Mouse (Mus musculus): ENCODE data around the gene Ube4a. TPM values are rescaled to one million over a fixed set of nuclear protein-coding genes. Genes with fewer than 3 reads are reported as not detected.

Gene Ube4a
- total RNA-seq (2021), result 100 to 1,000 TPM in 1 of 2 experiments, 10 to 100 TPM in 1; 92.4 to 104 TPM
- long read RNA-seq, partial matches to known transcripts, result 0 of 2 reads
- long read RNA-seq, other reads (novel, unspliced or antisense), result 1 of 2 reads

DNA sequence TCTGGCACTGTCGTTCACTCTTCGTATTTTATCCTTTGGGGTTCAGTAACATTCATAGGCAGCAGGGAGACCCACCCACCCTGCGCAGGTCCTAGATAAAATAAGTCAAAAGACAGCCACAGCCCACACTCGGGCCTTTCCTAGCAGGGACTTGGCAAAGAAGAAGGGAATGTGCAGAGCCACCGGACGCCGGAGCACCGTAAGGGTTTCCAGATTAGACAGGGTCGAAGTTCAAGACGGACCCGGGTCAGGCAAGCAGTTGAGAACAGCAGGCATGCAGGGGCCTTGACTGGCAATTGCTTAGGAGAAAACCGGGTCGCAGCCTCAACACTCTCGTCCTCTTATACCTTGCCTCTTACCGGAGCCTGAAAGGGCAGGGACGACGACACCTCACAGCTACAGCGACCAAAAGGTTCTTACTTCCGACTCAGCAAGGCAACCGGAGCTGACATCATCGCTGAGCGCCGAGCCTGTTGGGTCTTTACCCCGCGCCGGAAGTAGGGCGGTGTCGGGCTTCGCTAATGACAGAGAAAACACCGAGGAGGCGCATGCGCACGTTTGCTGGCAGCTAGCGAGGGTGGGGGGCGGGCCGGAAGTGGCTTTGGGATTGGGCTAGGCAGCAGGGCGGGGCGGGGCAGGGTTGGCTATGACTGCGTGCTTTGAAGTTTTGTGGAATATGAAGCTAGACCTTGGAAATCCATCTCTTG, at the start of gene Ube4a:
Gene Ube4a (minus strand): TSS at position 475 of the 707 bp plus-strand sequence.
- peak; percentile 99 to 100 for DNase-seq (ENCODE audit: low spot score in 2 of 2)

DNA sequence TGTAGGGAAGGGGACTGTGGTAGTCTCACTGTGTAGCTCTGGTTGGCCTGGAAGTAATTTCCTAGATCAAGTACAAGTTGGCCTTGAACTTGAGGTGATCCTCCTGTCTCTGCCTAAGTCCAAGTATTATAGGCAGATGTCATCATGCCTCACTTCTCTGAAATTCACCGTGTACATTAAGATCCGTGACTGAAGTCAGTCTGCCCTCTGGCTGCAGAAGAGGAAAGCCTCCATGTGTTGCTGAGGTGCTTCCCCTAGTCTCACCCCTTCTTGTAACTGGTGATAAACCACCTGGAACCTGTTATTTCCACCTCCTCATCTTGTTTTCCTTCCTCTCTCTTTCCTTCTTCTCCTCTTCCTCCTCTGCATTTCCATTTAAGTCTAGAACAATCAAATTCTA, 49.5 kb upstream of the Ube4a start:
- no peak for DNase-seq (ENCODE audit: low spot score in 2 of 2)

DNA sequence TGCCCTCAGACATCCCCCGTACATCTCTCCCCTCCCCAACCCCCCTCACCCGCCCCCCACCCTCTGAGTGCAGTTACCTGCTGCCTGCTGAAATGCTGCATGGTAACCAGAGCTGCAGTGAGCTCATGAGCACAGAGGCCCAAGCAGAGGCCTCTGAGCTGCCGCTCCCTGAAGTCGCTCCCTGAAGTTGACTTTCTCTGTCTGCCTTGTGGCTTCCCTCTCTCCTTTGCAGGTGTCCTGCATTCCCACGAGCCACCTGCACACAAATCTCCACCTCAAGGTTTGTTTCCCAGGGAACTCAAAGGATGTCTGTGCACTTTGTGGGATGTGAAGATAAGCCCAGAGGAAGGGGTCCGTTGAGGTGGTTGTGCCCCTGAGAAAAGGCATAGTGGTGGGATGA, 45.9 kb upstream of the Ube4a start:
- no peak for DNase-seq (ENCODE audit: low spot score in 2 of 2)

DNA sequence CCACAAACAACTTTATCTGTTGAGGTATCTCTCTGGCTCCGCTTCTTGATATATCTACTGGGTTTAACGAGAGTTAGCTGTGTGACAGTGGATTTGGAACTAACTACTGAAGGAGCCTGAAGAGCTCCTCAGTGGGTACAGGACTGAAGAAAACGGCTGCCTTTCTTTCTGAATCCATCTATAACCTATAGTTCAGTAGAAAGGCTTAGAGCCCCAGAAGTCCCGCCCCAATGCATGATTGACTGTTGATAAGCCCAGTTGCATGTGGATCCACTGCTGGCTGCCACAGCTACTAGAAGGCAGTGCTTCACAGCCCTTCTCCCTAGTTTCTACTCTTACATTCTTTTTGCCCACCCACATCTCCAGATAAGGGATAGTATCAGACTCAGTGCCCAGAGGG, 45.1 kb upstream of the Ube4a start:
- no peak for DNase-seq (ENCODE audit: low spot score in 2 of 2)

DNA sequence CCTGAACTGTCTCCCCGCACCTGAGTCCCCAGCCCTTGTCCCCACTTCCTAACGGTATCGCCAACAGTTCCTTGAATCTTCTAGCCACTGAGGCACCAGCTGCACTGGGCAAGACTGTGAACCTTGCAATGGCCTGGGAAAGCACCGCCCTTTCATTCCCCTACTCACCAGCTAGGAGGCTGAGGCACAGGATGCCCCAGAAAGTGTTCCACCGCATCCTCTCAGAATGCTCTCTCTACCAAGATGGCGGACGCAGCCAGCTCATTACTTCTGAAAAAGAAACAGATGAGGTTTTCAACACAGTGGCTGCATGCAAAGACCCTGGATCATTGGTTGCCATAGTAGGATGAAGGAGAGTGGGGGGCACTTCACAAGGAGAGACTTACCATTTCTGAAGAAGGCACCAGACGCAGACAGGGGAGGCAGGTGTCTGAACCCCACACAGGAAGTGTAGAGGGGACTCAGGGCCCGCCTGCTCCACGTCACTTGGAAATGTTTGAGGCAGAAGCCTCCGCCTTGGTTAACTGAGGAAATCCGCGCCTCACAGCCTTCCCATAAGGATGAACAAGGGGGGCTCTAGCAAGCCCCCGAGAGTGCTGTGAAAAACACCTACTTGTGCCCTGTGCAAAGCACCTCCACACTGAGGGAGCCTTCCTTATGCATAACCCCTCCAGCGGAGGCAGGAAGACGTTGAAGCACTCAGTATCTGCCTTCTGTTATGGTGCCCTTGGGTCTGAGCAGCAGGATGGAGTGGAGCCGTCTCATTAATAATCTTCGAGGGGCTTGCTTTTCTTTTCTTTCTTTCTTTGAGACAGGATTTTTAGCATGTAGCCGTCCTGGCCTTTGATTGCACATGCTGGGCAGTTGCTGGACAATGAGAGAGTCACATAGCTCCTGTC, 44.0 kb upstream of the Ube4a start, which contains the start of gene Cd3e:
Gene Cd3e (minus strand): TSS at position 448 of the 899 bp plus-strand sequence.
- no peak for DNase-seq (ENCODE audit: low spot score in 2 of 2)

DNA sequence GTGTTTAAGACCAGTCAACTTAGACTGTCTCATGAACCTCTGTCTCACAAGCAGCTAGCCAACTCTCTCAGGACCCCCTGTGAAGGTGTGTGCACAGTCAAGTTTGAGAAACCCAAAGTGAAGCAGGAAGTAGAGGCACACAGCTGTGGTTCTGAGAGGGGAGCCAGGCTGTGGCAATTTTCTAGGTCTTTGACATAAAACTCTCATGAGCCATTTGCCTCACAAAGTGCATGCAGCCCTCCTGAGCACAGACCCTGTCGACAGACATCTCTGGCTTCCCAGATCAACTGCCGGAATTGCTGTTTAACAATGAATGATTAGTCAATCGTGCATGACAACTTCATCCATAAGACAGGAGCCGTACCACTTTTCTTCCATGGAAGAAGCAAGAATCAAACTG, 42.9 kb upstream of the Ube4a start:
- no peak for DNase-seq (ENCODE audit: low spot score in 2 of 2)

DNA sequence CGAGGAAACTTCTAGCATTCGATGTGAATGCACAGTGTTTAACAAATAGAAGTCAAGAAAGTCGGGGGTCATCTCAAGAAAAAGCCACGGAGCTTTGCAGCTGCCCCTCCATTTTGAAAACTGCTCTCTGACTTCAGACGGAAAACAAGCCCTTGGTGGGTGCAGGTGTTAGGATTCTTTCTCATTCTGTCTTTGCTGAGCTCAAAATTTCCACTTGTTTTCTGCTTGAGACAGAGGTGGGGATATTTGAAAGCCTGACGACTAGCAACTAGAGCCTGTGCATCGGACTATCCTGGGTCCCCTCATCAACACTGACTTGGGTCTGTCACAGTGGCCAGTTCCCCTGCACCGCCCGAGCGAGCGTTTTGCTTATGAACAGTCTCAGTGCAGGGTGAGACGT, 42.0 kb upstream of the Ube4a start:
- no peak for DNase-seq (ENCODE audit: low spot score in 2 of 2)

DNA sequence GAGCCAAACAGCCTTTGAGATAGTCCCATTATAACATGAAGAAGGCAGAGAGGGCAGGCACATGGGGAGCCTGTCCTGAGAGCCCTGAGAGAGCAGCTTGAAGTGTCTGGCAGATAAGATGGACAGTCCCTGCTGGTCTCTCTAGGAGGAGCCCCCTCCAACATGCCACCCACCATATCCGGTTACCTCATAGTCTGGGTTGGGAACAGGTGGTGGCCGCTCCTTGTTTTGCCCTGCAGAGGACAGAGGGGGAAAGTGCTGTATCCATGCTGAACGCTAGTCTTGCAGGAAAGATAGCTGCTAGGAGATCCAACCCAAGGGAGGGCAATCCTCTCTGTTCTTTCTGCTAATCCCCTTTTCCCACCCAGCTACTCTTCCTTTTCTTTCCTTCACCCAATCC, 34.8 kb upstream of the Ube4a start:
- no peak for DNase-seq (ENCODE audit: low spot score in 2 of 2)

DNA sequence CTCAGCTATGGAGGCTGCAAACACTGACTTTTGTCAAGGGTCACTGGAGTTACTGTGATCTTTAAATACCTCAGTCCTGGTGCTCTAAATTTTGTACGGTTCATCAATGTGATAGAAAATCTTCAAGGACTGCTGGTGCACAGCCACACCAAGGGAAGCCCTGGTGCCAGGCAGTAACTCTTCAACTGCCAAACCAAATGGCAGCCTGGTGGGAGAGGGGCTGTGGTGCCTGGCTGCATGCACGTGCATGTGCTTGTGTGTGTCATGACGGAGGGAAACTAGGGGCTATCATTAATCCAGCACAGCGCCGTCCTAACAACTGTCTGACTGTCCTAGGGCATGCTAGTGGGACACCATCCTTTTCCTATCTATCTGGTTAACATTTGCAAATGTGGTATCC, 34.4 kb upstream of the Ube4a start:
- no peak for DNase-seq (ENCODE audit: low spot score in 2 of 2)

DNA sequence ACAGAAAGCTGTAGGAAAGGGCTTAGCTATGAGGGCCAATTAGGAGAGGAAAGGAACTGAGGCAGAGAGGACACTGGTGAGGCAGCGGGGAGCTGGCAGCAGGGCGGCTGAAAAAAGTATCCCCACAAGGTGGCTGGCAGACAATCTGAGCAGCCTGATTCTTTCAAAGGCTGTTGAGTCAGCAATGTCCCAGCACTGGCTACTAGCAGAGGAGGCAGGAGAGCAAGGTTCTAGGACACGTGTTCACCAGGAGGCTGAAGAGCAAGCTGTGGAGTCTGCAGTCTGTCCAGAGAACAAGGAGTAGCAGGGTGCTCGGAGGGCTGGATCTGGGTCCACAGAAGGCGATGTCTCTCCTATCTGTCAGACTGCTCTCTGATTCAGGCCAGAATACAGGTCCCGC, 33.8 kb upstream of the Ube4a start:
- peak; percentile 8 to 10 for DNase-seq (ENCODE audit: low spot score in 2 of 2)

DNA sequence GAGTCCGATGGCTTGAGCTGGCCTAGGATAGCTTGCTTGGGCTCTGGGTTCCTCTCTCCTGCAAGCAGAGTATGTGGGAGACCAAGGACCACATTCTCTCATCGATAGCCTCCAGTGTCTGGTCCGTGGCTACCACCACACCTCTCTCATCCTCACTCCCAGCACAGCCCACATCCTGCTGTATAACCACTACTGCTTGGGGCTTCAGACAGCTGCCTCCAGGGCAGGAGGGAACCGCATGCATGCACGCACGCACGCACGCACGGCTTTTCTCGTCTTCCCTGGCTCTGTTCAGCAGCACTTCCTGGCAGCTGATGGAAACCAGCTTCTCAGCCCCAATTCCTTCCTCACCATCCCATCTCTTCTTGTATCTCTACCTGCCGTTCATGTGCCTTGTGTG, 32.7 kb upstream of the Ube4a start:
- no peak for DNase-seq (ENCODE audit: low spot score in 2 of 2)

DNA sequence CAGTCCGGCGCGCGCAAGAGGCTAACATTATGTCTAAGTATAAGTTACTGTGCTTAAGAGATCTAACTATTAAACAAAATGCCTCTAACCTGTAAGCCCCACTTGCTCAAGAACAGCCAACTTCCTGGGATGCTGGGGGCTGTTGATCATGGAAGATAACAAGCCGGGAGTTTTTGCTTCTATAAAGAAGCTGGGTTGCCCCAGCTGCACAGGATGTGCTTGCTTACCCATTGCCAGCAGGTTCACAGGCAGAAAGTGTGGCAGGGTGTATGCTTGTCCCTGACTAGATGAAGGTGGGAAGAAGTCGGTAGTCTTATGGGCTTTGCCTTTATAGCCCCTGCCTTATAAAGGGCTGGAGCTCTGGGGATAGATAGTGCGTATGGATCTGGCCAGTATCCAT, 31.2 kb upstream of the Ube4a start:
- DNase-seq (ENCODE audit: low spot score in 2 of 2), result no peak

DNA sequence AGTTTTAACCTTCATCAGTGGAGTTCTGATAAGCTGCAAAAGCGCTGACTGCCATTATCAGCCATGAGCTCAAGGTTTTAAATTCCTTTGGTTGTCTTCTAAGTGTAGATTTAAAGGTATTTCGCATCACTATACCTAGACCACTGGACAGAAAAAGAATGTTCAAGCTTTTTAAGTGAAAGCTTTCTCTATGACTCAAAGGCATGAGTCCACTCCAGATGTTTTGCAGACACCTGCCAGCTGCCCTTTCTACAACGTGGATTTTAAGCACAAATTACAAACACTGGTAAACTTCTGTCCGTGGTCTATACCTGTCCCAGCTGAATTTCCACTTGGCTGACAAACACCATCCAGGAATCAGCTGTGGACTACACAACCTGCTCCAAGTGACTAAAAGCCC, 29.6 kb upstream of the Ube4a start:
- DNase-seq (ENCODE audit: low spot score in 2 of 2), result no peak

DNA sequence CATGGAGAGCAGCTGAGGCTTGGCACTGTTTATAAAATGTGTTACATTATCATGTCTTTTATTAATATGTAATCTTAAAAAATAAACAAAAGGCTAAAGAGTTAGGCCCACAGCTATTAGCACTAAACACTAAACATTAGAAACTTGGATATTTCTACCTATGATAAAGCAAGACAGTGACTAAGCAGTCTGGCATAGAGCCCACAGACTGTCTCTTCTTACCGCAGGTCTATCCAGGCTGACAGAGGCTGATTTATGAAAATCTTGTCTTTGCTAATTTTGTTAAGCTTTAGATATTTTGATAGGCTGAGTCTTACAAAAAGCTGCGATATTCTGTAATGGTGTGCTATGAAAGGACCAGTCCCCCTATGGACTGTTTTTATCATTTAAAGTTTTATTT, 27.9 kb upstream of the Ube4a start:
- DNase-seq (ENCODE audit: low spot score in 2 of 2), result no peak

DNA sequence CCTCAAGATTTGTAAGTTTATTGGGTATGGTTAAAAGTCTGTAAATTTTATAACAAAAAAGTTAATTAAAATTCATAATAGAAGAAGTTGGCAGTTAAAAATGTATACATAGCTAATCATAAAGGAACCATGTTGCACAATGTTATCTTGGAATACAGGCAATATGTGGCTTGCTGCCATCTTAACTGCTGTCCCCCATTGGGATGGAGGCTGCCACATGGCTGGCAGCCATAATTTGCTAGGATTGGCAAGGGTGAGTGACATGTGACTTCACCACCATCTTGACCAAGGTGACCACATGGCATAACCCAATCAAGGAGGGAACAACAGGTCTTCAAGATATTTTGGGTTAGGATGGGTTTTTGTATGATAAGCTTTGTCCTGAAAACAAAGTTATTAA, 26.9 kb upstream of the Ube4a start:
- no peak for DNase-seq (ENCODE audit: low spot score in 2 of 2)

DNA sequence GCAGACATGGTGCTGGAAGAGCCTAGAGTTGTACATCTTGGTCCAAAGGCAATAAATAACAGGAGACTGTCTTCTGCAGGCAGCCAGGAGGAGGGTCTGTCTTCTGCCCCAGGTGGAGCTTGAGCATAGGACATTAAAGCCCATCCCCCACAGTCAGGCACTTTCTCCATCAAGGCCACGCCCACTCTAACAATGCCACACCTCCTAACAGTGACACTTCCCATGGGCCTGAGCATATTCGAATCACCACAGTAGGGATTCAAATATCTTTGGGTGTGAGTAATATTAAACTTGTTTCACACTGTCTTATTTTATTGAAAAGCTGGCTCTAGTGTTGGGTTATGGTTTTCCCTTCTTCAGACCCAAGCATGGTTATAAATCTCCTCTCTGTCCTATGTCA, 26.4 kb upstream of the Ube4a start:
- DNase-seq (ENCODE audit: low spot score in 2 of 2), result no peak

DNA sequence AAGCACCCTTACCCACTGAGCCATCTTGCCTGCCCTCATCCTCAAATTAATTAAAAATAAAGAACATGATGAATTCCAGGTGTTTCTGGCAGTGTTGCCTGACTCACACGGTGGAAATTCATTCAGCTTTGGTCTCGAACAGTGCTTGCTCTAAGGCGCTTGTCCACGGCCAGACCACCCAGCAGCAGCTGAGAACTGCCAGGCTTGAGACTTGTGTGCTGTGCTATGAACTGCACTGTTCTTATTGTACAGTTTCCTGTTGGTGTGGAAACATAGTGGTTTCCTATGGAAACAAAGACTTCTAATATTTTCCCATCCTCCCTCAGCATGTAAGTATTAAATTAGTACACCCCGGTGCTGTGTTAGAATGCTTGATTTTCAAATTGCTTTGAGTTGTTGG, 21.6 kb upstream of the Ube4a start:
- DNase-seq (ENCODE audit: low spot score in 2 of 2), result no peak

DNA sequence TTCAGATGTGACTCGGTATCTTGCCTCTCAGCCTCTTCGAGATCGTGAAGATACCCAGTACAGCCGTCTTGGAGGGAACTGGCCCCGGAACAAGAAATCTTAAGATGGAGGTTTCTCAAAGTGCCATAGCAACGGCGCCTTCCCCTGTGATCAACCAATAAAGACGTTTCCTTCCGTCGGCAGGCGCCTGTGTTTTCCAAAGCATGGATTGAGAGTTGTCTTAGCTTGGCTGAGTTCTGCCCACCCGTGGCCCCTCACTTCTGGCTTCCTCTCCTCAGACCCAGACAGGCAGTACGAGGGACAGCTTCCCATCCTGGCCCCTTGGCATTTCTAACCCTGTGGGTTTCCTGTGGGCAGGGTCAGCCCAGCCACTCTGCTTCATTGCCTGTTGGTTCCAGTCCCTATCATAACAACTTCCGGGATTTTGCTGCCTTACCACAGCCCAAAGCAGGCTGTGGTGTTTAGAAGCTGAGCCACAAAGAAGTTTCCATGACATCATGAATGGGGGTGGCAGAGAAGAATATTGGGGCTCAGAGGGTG, 20.9 kb upstream of the Ube4a start:
- no peak for DNase-seq (ENCODE audit: low spot score in 2 of 2)

DNA sequence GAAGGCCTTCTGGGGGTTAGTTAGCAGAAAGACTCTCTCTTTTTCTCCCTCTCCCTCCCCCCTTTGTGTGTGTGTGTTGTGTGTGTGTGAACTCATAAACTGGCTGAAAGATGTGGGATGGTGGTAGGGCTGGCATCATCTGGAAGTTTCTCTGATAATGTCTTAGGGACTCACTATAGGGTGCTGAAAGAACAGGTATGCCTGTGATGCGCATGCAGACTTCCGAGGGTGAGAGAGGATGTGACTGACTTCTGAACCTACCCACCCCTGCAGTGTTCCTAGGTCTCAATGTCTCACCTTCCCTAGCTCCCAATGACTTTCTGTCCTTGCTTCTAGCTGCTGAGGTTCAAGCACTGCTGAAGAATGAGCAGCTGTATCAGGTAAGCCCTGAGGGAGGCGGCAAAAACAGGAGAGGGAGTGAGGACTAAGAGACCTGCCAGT, 20.3 kb upstream of the Ube4a start:
- no peak for DNase-seq (ENCODE audit: low spot score in 2 of 2)

DNA sequence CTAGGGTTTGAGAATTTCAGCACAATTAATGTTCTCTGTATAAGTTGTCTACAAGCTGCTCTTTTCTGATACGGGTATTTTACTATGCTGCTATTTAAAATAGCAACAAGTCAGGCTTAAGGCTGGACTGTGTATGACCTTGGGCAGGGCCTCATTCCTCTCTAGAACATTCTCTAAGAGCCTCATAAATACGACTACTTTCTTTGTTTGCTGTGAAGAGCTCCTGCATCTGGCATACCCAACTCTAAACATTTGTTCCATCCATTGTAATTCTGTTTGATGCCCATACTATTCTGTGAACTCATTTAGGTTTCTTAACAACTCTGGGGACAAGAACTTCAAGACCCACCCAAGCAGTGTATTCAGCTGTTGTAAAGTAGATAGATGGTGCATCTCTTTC, 17.6 kb upstream of the Ube4a start:
- DNase-seq (ENCODE audit: low spot score in 2 of 2), result no peak

DNA sequence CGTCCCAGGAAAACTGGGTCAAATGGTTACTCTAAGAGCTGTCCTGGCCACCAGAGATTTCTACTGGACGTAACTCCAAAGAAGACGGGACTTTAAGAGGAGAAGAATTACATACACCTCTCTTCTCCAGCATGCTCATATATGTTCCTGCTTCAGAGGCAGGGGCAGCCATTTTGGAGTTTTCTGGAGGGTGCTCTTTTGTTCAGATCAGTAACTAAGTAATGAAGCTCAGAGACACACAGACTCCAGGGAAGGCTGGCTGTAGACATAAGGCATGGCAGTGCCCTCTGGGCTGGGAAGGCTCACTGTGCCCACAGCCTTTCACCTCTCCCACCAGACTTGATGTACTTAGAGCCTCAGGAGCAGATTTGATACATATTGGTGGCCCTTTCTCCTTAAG, 17.1 kb upstream of the Ube4a start:
- no peak for DNase-seq (ENCODE audit: low spot score in 2 of 2)

DNA sequence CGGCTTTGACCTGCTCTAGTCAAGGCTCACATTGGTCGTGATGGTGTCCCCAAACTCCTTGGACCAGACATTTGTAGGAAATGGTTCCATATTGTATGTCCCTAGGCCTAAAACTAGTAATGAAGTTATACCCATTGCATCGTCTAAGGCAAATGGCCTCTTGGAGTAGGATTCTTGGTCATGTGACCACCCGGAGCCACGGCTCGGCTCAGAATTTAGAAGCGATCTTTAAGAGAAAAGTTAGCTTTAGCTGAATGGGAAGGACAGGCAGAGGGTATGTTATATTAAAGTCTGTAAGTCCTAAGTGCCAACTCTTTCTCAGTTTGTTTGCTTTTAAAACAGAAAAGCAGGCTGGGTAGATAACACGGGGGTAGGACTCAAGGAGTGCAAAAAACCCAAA, 16.7 kb upstream of the Ube4a start:
- no peak for DNase-seq (ENCODE audit: low spot score in 2 of 2)

Measured in layer of hippocampus, postnatal 10 days (tissue).